Mouse (Mus musculus): ENCODE measurements around the gene Phyh. TPM values are rescaled to one million over a fixed set of nuclear protein-coding genes. Genes with fewer than 3 reads are reported as not detected.

The Phyh gene
- polyA plus RNA-seq (2012) = 0.03 and 0.13 TPM in 2 replicates

GRCm38 (mm10) chr2:4918860-4919739 is at the start of gene Phyh:
Gene Phyh (plus strand): TSS chr2:4919019.
- Histone ChIP-seq H3K27me3 (ENCODE audit: control insufficient read depth) (no peaks in the 10 kb centered on the region), H3K4me3 (replicated peaks) (peak within 1 kb of the TSS; percentile 74), H3K9me3 (ENCODE audit: control insufficient read depth, low read length) (no peaks in the 10 kb centered on the region), H3K4me1 (ENCODE audit: control insufficient read depth) (peaks cover 25% of the 10 kb centered on the region), H3K36me3 (ENCODE audit: control insufficient read depth) (no peaks in the 10 kb centered on the region)
- TF ChIP-seq GATA1 (IDR thresholded peaks at IDR 0.05; ENCODE audit: low read length) = no peak
- no peak for TF ChIP-seq TAL1 (IDR thresholded peaks at IDR 0.05; ENCODE audit: low read length)

- peaks cover 12% of the 10 kb centered on the region for H3K27me3 ChIP-seq (ENCODE audit: control insufficient read depth)
Measured at GRCm38 (mm10) chr2:4872740-4873139, 46.1 kb upstream of the Phyh start.

GRCm38 (mm10) chr2:4873331-4873730 is 45.5 kb upstream of the Phyh start:
- peaks cover 16% of the 10 kb centered on the region for H3K27me3 ChIP-seq (ENCODE audit: control insufficient read depth)

More at GRCm38 (mm10) chr2:4872740-4873139, 46.1 kb upstream of the Phyh start:
- H3K4me1 ChIP-seq (ENCODE audit: control insufficient read depth) = no peaks in the 10 kb centered on the region
- H3K4me3 ChIP-seq (replicated peaks) = no peak overlapping the region
- TF ChIP-seq GATA1 (IDR thresholded peaks at IDR 0.05; ENCODE audit: low read length) = no peak
- no peak for TF ChIP-seq TAL1 (IDR thresholded peaks at IDR 0.05; ENCODE audit: low read length)
- no peaks in the 10 kb centered on the region for H3K9me3 ChIP-seq (ENCODE audit: control insufficient read depth, low read length)
- no peaks in the 10 kb centered on the region for H3K36me3 ChIP-seq (ENCODE audit: control insufficient read depth)

DNA sequence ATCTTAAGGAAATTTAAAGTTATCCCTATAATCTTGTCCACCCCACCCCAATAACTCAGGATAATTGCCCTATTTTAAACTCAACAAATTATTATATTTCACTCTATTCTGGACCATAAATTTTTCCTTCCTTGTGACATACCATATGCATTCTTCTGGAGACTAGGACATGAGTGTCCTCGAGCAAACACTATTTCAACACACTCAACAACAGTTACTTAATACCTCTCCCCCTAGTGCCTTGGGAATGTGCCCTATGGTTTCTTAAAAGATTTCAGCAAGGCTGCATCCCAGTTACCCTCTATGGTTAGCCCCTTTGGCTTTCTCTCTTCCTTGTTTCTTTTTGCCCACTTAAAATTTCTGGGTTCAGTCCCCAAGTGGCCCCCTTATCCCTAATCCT is 43.7 kb upstream of the Phyh start:
- no peaks in the 10 kb centered on the region for H3K9me3 ChIP-seq (ENCODE audit: control insufficient read depth, low read length)
- H3K27me3 ChIP-seq (ENCODE audit: control insufficient read depth) = peaks cover 30% of the 10 kb centered on the region
- H3K4me3 ChIP-seq (replicated peaks) = no peak overlapping the region
- TF ChIP-seq GATA1 (IDR thresholded peaks at IDR 0.05; ENCODE audit: low read length) = no peak
- TF ChIP-seq TAL1 (IDR thresholded peaks at IDR 0.05; ENCODE audit: low read length) = no peak
- no peaks in the 10 kb centered on the region for H3K4me1 ChIP-seq (ENCODE audit: control insufficient read depth)
- no peaks in the 10 kb centered on the region for H3K36me3 ChIP-seq (ENCODE audit: control insufficient read depth)

More at GRCm38 (mm10) chr2:4873331-4873730, 45.5 kb upstream of the Phyh start:
- Histone ChIP-seq H3K9me3 (ENCODE audit: control insufficient read depth, low read length) (no peaks in the 10 kb centered on the region), H3K4me3 (replicated peaks) (no peak overlapping the region), H3K4me1 (ENCODE audit: control insufficient read depth) (no peaks in the 10 kb centered on the region), H3K36me3 (ENCODE audit: control insufficient read depth) (no peaks in the 10 kb centered on the region)
- TF ChIP-seq TAL1 (IDR thresholded peaks at IDR 0.05; ENCODE audit: low read length) = no peak
- TF ChIP-seq GATA1 (IDR thresholded peaks at IDR 0.05; ENCODE audit: low read length) = no peak

DNA sequence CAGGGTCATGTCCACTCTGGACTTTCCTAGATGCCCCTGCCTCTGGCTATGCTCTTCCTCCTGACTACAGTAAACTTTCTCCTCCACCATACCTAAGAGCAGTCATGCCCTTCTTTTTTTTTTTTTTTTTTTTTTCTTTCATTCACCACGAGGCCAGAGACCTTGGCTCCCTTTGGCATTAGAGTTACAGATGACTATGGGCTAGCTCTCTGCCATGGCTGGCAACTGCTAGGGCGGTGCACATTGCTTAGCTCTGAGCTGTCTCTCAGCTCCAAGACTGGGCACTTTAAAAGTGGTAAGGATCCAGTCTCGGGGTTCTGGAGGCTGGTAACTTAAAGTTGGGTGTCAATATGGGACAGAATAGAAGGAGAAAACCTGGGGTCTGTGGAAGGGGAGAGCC is 42.7 kb upstream of the Phyh start:
- H3K4me1 ChIP-seq (ENCODE audit: control insufficient read depth) = peaks cover 8% of the 10 kb centered on the region
- peaks cover 41% of the 10 kb centered on the region for H3K27me3 ChIP-seq (ENCODE audit: control insufficient read depth)
- no peaks in the 10 kb centered on the region for H3K9me3 ChIP-seq (ENCODE audit: control insufficient read depth, low read length)
- no peaks in the 10 kb centered on the region for H3K36me3 ChIP-seq (ENCODE audit: control insufficient read depth)
- no peak overlapping the region for H3K4me3 ChIP-seq (replicated peaks)
- TF ChIP-seq GATA1 (IDR thresholded peaks at IDR 0.05; ENCODE audit: low read length) (no peak), TAL1 (IDR thresholded peaks at IDR 0.05; ENCODE audit: low read length) (no peak)

- TF ChIP-seq GATA1 (IDR thresholded peaks at IDR 0.05; ENCODE audit: low read length) = no peak
- no peak for TF ChIP-seq TAL1 (IDR thresholded peaks at IDR 0.05; ENCODE audit: low read length)
- Histone ChIP-seq H3K4me3 (replicated peaks) (peak overlapping the region; percentile 92), H3K27me3 (ENCODE audit: control insufficient read depth) (peaks cover 38% of the 10 kb centered on the region), H3K36me3 (ENCODE audit: control insufficient read depth) (peaks cover 16% of the 10 kb centered on the region), H3K4me1 (ENCODE audit: control insufficient read depth) (peaks cover 29% of the 10 kb centered on the region), H3K9me3 (ENCODE audit: control insufficient read depth, low read length) (no peaks in the 10 kb centered on the region)
Measured at GRCm38 (mm10) chr2:4880737-4881349, 38.0 kb upstream of the Phyh start.

DNA sequence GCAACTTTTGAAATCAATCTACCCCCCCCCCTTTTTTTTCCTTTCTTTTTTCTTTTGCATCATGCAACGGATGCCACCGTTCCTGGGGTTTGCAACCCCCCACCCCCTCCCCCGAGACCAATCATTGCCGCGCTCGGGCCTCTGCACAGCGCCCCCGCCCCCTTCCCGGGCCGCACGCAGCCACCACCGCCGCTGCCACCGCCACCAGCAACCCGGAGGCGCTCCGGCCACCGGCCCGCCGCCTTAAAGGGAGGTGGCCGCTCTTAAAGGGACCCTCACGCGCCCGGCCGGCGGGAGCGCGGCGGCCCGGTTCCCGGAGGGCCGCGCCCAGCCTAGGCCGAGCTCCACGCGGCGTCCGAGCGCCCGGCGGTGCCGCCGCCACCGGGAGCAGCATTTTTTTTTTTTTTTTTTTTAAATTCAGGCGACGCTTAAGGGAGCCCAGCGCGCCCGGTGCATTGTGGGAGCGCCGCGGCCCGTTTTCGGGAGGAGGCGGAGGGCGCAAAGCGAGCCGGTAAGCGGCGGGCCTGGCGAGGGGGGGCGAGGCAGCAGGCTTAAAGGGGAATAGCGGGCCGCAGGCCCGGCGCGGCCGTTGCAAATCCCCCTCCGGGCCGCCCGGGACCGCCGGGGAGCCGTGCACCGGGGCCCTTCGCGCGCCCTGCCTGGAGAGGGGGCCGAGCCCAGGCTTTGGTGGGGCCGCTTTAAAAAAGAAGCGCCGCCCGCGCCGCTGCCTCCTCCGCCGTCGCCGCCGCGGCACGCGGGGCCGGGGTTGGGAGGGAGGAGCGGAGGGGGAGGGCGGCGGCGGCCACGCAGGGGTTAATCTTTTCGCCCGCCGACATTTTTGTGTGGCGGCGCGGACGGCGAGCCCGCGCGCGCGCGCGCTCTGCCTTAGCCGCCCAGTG is 37.2 kb upstream of the Phyh start, which contains the start of gene Sephs1:
Gene Sephs1, plus strand, starts transcription at position 215 of the 899 bp plus-strand sequence.
- Histone ChIP-seq H3K36me3 (ENCODE audit: control insufficient read depth) (peaks cover 23% of the 10 kb centered on the region), H3K9me3 (ENCODE audit: control insufficient read depth, low read length) (no peaks in the 10 kb centered on the region), H3K4me3 (replicated peaks) (peak within 1 kb of the TSS; percentile 92), H3K4me1 (ENCODE audit: control insufficient read depth) (peaks cover 29% of the 10 kb centered on the region), H3K27me3 (ENCODE audit: control insufficient read depth) (peaks cover 35% of the 10 kb centered on the region)
- TF ChIP-seq TAL1 (IDR thresholded peaks at IDR 0.05; ENCODE audit: low read length) (no peak), GATA1 (IDR thresholded peaks at IDR 0.05; ENCODE audit: low read length) (no peak)

GRCm38 (mm10) chr2:4882249-4882791 is 36.5 kb upstream of the Phyh start:
- H3K4me3 ChIP-seq (replicated peaks) = peak overlapping the region; percentile 92
- H3K27me3 ChIP-seq (ENCODE audit: control insufficient read depth) = peaks cover 34% of the 10 kb centered on the region
- H3K9me3 ChIP-seq (ENCODE audit: control insufficient read depth, low read length) = no peaks in the 10 kb centered on the region
- no peak for TF ChIP-seq GATA1 (IDR thresholded peaks at IDR 0.05; ENCODE audit: low read length)
- H3K36me3 ChIP-seq (ENCODE audit: control insufficient read depth) = peaks cover 31% of the 10 kb centered on the region
- peaks cover 29% of the 10 kb centered on the region for H3K4me1 ChIP-seq (ENCODE audit: control insufficient read depth)

Data from erythroblast, embryonic 14.5 days (primary cell).